Mouse (Mus musculus): ENCODE results near the gene Ipo5.

GRCm38 (mm10) chr14:120989126-120989525, 78.1 kb downstream of the Ipo5 start:
- TF ChIP-seq EP300 (IDR thresholded peaks at IDR 0.05; ENCODE audit: low read depth) (no peak), CTCF (IDR thresholded peaks at IDR 0.05; ENCODE audit: low read depth) (no peak)
